Mouse (Mus musculus) liver, embryonic 13.5 days (tissue): ENCODE results near the gene App. TPM values are rescaled to one million over a fixed set of nuclear protein-coding genes. Genes with fewer than 3 reads are reported as not detected.

Experiments
- ATAC-seq: fragments of 200-750 bp; cut with Nextera tagmentation; 2 replicates; pipeline ENCODE4 v1.8.0; 2017; ENCODE audit warnings: low read depth, mild to moderate bottlenecking, moderate number of reproducible peaks, moderate library complexity
- DNase-seq: peaks from one replicate; pipeline ENCODE4 v3.0.0; 2022
- H3K27ac ChIP-seq: fragments of 300-500 bp; sonication (generic); 2 replicates; pipeline ENCODE4 v1.5.1; 2015; ENCODE audit warnings: moderate library complexity, mild to moderate bottlenecking, inconsistent platforms
- H3K27me3 ChIP-seq: fragments of 300-500 bp; sonication (generic); 2 replicates; pipeline ENCODE4 v1.6.1; 2015; ENCODE audit warnings: mild to moderate bottlenecking, inconsistent platforms
- H3K36me3 ChIP-seq: fragments of 300-500 bp; sonication (generic); 2 replicates; pipeline ENCODE4 v1.6.1; 2015; ENCODE audit warnings: mild to moderate bottlenecking, inconsistent platforms
- H3K4me1 ChIP-seq: fragments of 300-500 bp; sonication (generic); replicated peaks from 2 replicates; pipeline ENCODE4 v1.6.1; 2015; ENCODE audit warnings: inconsistent platforms
- H3K4me2 ChIP-seq: fragments of 300-500 bp; sonication (generic); 2 replicates; pipeline ENCODE4 v1.6.1; 2015; ENCODE audit warnings: inconsistent platforms, mild to moderate bottlenecking, moderate library complexity
- H3K4me3 ChIP-seq: fragments of 300-500 bp; sonication (generic); replicated peaks from 2 replicates; pipeline ENCODE4 v1.5.1; 2015; ENCODE audit warnings: mild to moderate bottlenecking, inconsistent platforms
- H3K9ac ChIP-seq: fragments of 300-500 bp; sonication (generic); 2 replicates; pipeline ENCODE4 v1.6.1; 2015; ENCODE audit warnings: mild to moderate bottlenecking, inconsistent platforms
- H3K9me3 ChIP-seq: fragments of 300-500 bp; sonication (generic); replicated peaks from 2 replicates; pipeline ENCODE4 v1.6.1; 2016; ENCODE audit warnings: inconsistent platforms
- WGBS: fragments of 180-500 bp; shearing (Covaris S2); methylation state at CpG from one replicate; pipeline ENCODE4 v1.1.7; 2015; ENCODE audit not compliant: insufficient replicate concordance; 5-methylcytosine and 5-hydroxymethylcytosine counted together
- polyA plus RNA-seq: library from polyadenylated mRNA; unstranded; fragments of >200 nt; fragmentation: Nextera tagmentation; extraction: Ambion mirVana; gene quantifications from 2 replicates; pipeline ENCODE4 v1.2.1, GENCODE M21; 2015

Gene App
- polyA plus RNA-seq, 1 experiment from 2014 or later: 17.2 TPM

DNA sequence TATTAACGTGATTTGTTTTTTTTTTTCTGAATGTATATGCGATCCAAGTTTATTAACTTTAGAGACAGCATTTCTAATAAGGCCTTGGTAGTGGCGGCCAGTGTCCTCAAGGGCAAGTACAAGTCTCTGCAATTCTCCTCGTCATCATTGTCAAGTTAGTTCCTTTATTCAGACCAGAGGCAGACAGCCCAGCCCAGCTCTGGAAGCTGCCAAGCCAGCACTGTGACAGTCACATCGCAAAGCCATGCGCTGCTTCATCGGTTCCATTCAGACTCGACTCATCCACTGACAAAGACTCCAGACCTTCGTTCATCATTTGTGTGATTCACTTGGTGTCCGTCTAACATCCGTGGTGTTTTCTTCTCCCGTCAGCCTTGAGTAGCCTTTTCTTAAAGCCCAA is 100.9 kb downstream of the App start:
- ATAC-seq: no peak
- no peaks in the 10 kb centered on the region for H3K36me3 ChIP-seq
- no peak overlapping the region for H3K27ac ChIP-seq
- no peak overlapping the region for H3K4me2 ChIP-seq
- no peaks in the 10 kb centered on the region for H3K9me3 ChIP-seq
- no peaks in the 10 kb centered on the region for H3K27me3 ChIP-seq
- no peak overlapping the region for H3K4me3 ChIP-seq
- H3K4me1 ChIP-seq: no peaks in the 10 kb centered on the region
- no peak overlapping the region for H3K9ac ChIP-seq
- DNase-seq: no peak
- WGBS: 71% methylated on average over 12 of the region's 12 CpGs

DNA sequence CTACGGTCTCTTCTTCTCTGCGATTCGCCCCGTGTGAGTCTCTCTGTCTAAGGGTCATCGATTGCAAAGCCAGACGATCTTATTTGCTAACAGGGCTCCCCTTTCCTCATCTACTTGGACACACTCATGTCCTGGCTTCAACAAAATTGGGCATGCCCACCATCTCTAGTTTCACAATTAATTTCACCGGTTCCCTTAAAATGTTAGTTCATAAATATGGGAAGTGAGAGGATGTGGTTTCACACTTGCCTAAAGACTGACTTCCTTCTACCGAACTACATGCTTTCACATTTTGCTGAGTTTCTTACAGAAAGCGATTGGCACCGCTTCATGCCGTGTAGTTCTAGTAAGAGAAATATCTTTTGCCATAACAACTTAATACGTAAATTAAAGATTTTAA is 101.8 kb downstream of the App start:
- no peak for DNase-seq
- H3K9me3 ChIP-seq: no peaks in the 10 kb centered on the region
- WGBS: 69% methylated on average over 12 of the region's 12 CpGs
- no peak overlapping the region for H3K9ac ChIP-seq
- no peak overlapping the region for H3K27ac ChIP-seq
- H3K4me2 ChIP-seq: no peak overlapping the region
- ATAC-seq: no peak
- no peak overlapping the region for H3K4me3 ChIP-seq
- H3K36me3 ChIP-seq: no peaks in the 10 kb centered on the region
- no peaks in the 10 kb centered on the region for H3K27me3 ChIP-seq
- H3K4me1 ChIP-seq: no peaks in the 10 kb centered on the region

DNA sequence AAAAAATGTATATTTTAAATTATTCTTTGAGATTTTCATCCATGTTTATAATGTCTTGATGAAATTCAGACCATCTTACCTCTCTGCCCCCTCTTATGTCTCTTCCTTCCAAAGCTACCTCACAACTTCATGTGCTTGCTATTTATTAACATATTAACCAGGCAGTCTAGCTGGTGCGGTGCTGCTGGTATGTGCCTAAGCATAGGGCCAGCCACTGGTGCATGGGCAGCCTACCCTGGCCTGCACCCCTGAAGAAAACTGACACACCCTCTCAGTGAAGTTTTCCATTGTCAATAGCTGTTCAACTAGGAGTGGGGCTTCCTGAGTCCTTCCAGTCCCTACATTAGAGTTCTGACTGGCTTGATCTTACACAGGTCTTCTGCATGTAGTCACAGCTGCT is 102.3 kb downstream of the App start:
- 79% methylated on average over 1 of the region's 1 CpGs for WGBS
- no peak overlapping the region for H3K27ac ChIP-seq

DNA sequence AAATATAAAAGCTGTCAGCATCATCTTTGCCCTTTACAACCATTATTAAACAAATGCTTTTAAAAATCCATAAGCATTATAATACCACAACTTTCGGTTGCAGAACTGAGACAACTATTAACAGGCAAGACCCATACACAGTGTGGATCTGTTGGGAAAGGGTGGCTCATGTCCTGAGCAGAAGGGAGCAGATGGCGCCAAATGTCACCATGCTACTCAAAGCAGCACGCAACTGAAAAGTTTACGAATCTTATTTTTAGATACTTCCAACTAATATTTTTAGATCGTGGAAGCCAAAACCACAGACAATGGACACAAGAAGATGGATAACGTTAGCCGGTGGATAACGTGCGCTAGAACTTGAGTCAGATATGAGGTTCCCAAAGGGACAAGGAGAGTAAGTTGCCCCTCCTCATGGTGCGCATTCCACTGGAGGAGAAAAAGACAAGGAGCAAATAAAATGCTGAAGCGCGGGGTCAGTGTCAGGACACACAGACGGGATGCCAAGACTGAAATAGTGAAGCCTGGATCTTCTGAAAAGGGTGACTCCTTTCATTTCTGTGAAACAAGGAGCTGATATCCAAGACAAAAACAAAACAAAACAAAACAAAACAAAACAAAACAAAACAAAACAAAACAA is 106.2 kb downstream of the App start:
- no peak for ATAC-seq
- Histone ChIP-seq H3K4me1 (no peaks in the 10 kb centered on the region), H3K27ac (no peak overlapping the region), H3K9me3 (no peaks in the 10 kb centered on the region), H3K36me3 (no peaks in the 10 kb centered on the region), H3K27me3 (no peaks in the 10 kb centered on the region), H3K4me2 (no peak overlapping the region), H3K9ac (no peak overlapping the region), H3K4me3 (no peak overlapping the region)
- 69% methylated on average over 13 of the region's 13 CpGs for WGBS
- no peak for DNase-seq

More for the DNA sequence above, 102.3 kb downstream of the App start:
- no peaks in the 10 kb centered on the region for H3K9me3 ChIP-seq
- no peaks in the 10 kb centered on the region for H3K36me3 ChIP-seq
- H3K4me2 ChIP-seq: no peak overlapping the region
- H3K4me3 ChIP-seq: no peak overlapping the region
- H3K4me1 ChIP-seq: no peaks in the 10 kb centered on the region
- no peak for ATAC-seq
- H3K27me3 ChIP-seq: no peaks in the 10 kb centered on the region
- DNase-seq: no peak
- H3K9ac ChIP-seq: no peak overlapping the region

DNA sequence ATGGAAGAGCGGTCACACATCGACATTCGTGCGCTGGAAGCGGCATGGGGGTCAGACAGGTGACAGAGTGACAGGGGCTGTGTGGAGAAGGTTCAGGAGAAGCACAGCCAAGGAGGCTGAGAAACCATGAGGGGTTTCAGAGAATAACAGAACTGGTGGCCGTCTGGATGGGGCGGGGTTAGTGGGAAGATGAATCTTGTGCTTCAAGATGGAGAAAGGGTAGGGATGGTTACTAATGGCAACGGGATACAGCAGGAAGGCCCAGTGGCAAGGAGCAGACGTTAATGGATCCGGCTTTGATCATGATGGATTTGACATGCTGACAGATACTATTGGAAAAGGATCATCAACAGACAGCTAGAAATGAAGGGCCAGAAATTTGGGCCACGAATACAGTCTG is 107.3 kb downstream of the App start:
- no peak for ATAC-seq
- Histone ChIP-seq H3K9me3 (no peaks in the 10 kb centered on the region), H3K4me3 (no peak overlapping the region), H3K27ac (no peak overlapping the region), H3K9ac (no peak overlapping the region), H3K4me2 (no peak overlapping the region), H3K4me1 (no peaks in the 10 kb centered on the region), H3K27me3 (no peaks in the 10 kb centered on the region), H3K36me3 (no peaks in the 10 kb centered on the region)
- WGBS: 74% methylated on average over 11 of the region's 11 CpGs
- DNase-seq: no peak

DNA sequence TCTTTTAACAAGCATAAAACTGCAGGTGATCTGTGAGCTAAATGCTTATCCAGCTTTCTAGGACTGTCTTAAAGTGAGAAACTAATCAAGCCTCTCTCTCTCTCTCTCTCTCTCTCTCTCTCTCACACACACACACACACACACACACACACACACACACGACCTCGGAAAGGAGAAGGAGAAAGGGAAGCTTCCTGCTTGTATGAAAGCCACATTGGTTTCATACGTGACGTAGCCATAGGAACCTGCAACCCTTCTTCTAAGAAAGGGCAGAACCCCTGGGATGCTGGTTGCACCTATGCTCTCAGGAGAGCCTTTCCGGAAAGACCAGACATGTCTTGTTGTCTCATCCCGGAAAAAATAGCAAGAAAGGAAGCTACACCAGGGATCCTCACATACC is 108.8 kb downstream of the App start:
- 58% methylated on average over 6 of the region's 6 CpGs for WGBS
- Histone ChIP-seq H3K36me3 (no peaks in the 10 kb centered on the region), H3K27me3 (no peaks in the 10 kb centered on the region), H3K4me3 (no peak overlapping the region), H3K4me2 (no peak overlapping the region), H3K27ac (no peak overlapping the region), H3K4me1 (no peaks in the 10 kb centered on the region), H3K9me3 (no peaks in the 10 kb centered on the region), H3K9ac (no peak overlapping the region)
- ATAC-seq (no peak), DNase-seq (no peak)

DNA sequence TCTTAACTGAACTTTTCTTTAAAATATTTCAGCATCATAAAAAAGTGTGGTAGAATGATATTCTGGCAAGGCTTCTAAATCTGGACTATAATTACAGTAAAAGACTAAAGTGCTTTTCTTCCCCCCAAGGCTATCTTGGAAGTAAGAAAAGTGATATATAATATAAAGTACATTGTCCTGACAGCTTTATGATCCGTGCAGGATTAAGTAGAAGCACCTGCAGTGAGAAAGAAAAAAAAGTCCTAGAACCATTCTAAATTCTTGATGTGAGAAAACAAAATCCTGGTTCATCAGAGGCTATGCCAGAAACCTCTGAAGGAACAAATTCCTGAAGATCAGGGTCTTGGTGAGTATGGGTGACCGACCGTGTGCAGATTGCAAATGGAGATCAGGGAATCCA is 110.8 kb downstream of the App start:
- no peak for DNase-seq
- no peak overlapping the region for H3K27ac ChIP-seq
- ATAC-seq: no peak
- H3K36me3 ChIP-seq: no peaks in the 10 kb centered on the region
- no peak overlapping the region for H3K4me2 ChIP-seq
- H3K27me3 ChIP-seq: no peaks in the 10 kb centered on the region
- WGBS: 76% methylated on average over 3 of the region's 3 CpGs
- H3K9ac ChIP-seq: no peak overlapping the region
- H3K4me3 ChIP-seq: no peak overlapping the region
- H3K4me1 ChIP-seq: no peaks in the 10 kb centered on the region
- H3K9me3 ChIP-seq: no peaks in the 10 kb centered on the region

DNA sequence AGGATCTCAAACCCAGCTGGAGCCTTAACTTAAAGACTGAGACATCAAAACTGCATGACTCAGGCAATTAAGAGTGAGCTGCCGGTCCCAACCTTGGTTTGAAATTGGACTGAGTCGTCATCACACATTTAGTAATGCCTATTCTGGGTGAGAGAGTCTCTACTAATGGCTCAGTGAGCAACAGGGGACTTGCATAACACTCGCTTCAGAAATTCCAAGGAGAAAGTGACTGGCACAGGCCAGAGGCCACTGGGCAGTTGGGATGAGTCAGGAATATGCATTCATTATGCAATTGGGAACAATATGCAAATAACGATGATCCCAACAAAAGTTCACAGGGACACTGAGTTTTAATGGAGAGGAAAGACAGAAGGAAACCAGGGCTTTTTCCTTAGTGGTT is 111.8 kb downstream of the App start:
- Histone ChIP-seq H3K27me3 (no peaks in the 10 kb centered on the region), H3K27ac (no peak overlapping the region), H3K4me3 (no peak overlapping the region), H3K4me1 (no peaks in the 10 kb centered on the region), H3K4me2 (no peak overlapping the region), H3K9me3 (no peaks in the 10 kb centered on the region), H3K36me3 (no peaks in the 10 kb centered on the region), H3K9ac (no peak overlapping the region)
- no peak for DNase-seq
- WGBS: 66% methylated on average over 4 of the region's 4 CpGs
- ATAC-seq: no peak

DNA sequence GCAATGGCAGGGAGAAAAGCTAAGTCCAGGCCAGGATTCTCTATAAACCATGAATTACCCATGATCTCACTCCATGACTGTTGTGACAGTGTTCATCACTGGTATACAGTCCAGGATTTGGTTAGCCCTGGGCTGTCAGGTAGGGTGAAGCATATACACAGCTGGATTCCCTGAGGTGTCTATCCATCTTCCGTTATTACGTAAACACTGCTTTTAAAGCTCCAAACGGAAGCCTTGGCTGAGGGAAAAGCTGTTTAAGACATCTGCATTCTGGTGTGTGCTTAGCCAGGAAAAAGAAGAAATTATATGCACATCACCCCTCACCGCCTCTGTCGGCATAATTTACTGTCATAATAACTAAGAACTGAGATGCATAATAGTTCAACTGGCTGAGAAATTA is 115.4 kb downstream of the App start:
- H3K9me3 ChIP-seq: no peaks in the 10 kb centered on the region
- H3K27me3 ChIP-seq: no peaks in the 10 kb centered on the region
- no peaks in the 10 kb centered on the region for H3K36me3 ChIP-seq
- H3K4me3 ChIP-seq: no peak overlapping the region
- H3K4me2 ChIP-seq: no peak overlapping the region
- DNase-seq (no peak), ATAC-seq (no peak)
- no peak overlapping the region for H3K27ac ChIP-seq
- no peak overlapping the region for H3K9ac ChIP-seq
- no peaks in the 10 kb centered on the region for H3K4me1 ChIP-seq
- 80% methylated on average over 5 of the region's 5 CpGs for WGBS

DNA sequence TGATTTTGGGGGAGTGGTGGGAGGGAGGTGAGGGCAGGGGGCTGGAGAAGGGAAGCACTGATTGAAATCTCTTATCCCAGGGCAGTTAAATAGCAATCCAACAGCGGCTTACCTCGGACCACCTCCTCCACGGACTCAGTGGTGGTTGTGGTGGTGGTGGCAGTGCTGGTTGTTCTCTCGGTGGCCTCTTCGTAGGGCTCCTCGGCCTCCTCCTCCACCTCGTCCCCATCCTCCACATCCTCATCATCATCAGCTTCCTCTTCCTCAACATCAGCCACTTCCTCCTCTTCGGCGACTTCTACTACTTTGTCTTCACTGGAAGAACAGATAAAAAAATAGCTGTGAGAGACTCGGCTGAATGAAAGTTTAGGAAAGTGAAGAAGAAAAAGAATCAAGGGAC is 117.4 kb downstream of the App start:
- H3K4me1 ChIP-seq: no peaks in the 10 kb centered on the region
- 61% methylated on average over 10 of the region's 10 CpGs for WGBS
- H3K4me2 ChIP-seq: no peak overlapping the region
- H3K9me3 ChIP-seq: no peaks in the 10 kb centered on the region
- H3K9ac ChIP-seq: no peak overlapping the region
- no peaks in the 10 kb centered on the region for H3K36me3 ChIP-seq
- H3K4me3 ChIP-seq: no peak overlapping the region
- no peak for DNase-seq
- ATAC-seq: no peak
- H3K27me3 ChIP-seq: no peaks in the 10 kb centered on the region
- H3K27ac ChIP-seq: no peak overlapping the region

DNA sequence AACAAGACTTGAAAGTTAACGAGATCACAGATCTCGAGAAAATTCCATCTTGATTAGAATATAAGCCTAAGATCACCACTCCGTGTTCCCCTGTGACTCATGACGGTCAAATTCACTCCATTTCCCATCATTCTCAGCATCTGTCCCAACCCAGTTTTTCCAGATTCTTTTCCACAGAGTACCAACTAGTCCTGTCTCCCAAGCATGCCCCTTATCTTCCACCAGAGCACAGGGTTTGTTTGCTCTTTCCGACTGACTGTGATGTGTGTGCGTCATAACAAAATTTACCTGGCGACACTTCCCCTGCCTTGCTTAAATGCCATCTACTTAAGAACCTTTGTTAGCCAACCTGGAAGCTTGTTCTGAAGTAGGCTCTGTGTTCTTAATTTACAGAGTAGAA is 119.6 kb downstream of the App start:
- Histone ChIP-seq H3K27ac (no peak overlapping the region), H3K4me1 (no peaks in the 10 kb centered on the region), H3K9me3 (no peaks in the 10 kb centered on the region), H3K36me3 (no peaks in the 10 kb centered on the region), H3K9ac (no peak overlapping the region), H3K27me3 (no peaks in the 10 kb centered on the region), H3K4me2 (no peak overlapping the region), H3K4me3 (no peak overlapping the region)
- no peak for ATAC-seq
- 76% methylated on average over 7 of the region's 7 CpGs for WGBS
- no peak for DNase-seq

DNA sequence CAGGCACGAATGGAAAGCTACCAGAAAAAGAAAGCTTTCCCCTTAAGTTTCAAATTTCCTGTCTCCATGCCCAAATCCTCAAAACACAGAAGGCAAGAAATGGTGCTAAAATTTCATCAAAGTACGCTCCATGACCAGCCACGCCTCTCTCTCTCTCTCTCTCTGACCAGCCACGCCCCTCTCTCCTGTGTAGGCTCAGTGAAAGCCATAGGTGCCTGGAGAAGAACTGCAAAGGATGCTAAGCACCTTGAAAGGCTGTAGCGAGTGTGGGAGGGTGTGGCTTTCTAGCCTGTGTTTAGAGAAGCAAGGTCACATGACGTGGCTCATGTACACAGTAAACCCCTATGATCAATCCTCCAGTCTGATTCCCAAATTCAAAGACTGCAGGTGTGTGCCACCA is 126.3 kb downstream of the App start:
- Histone ChIP-seq H3K4me1 (no peaks in the 10 kb centered on the region), H3K4me3 (no peak overlapping the region), H3K27me3 (no peaks in the 10 kb centered on the region), H3K36me3 (no peaks in the 10 kb centered on the region), H3K9ac (no peak overlapping the region), H3K9me3 (no peaks in the 10 kb centered on the region), H3K27ac (no peak overlapping the region), H3K4me2 (no peak overlapping the region)
- DNase-seq: no peak
- ATAC-seq: no peak
- WGBS: 61% methylated on average over 6 of the region's 6 CpGs
